Mouse (Mus musculus) embryonic facial prominence, embryonic 12.5 days (tissue): ENCODE results near the gene Pakap. TPM values are rescaled to one million over a fixed set of nuclear protein-coding genes. Genes with fewer than 3 reads are reported as not detected.

Experiments
- ATAC-seq: fragments of 200-750 bp; cut with Nextera tagmentation; 2 replicates; pipeline ENCODE4 v1.8.0; 2017; ENCODE audit not compliant: insufficient number of reproducible peaks, insufficient read depth, low FRiP score, low TSS enrichment
- H3K27ac ChIP-seq: fragments of 300-500 bp; sonication (generic); 2 replicates; pipeline ENCODE4 v1.5.1; 2016; ENCODE audit warnings: mild to moderate bottlenecking
- H3K27me3 ChIP-seq: fragments of 300-500 bp; sonication (generic); 2 replicates; pipeline ENCODE4 v1.6.1; 2016; ENCODE audit warnings: mild to moderate bottlenecking, moderate library complexity
- H3K36me3 ChIP-seq: fragments of 300-500 bp; sonication (generic); 2 replicates; pipeline ENCODE4 v1.6.1; 2016; ENCODE audit warnings: mild to moderate bottlenecking
- H3K4me1 ChIP-seq: fragments of 300-500 bp; sonication (generic); 2 replicates; pipeline ENCODE4 v1.6.1; 2016
- H3K4me2 ChIP-seq: fragments of 300-500 bp; sonication (generic); replicated peaks from 2 replicates; pipeline ENCODE4 v1.6.1; 2016; ENCODE audit warnings: mild to moderate bottlenecking, moderate library complexity
- H3K4me3 ChIP-seq: fragments of 300-500 bp; sonication (generic); 2 replicates; pipeline ENCODE4 v1.5.1; 2016; ENCODE audit warnings: mild to moderate bottlenecking
- H3K9ac ChIP-seq: fragments of 300-500 bp; sonication (generic); 2 replicates; pipeline ENCODE4 v1.6.1; 2016; ENCODE audit warnings: mild to moderate bottlenecking, moderate library complexity
- H3K9me3 ChIP-seq: fragments of 300-500 bp; sonication (generic); 2 replicates; pipeline ENCODE4 v1.6.1; 2016; ENCODE audit warnings: mild to moderate bottlenecking, moderate library complexity
- WGBS: fragments of 180-500 bp; shearing (Covaris S2); methylation state at CpG from one replicate; pipeline ENCODE4 v1.1.7; 2016; 5-methylcytosine and 5-hydroxymethylcytosine counted together
- polyA plus RNA-seq: library from polyadenylated mRNA; unstranded; fragments of >200 nt; fragmentation: Nextera tagmentation; extraction: Ambion mirVana; gene quantifications from 2 replicates; pipeline ENCODE4 v1.2.1, GENCODE M21; 2016

Gene Pakap
- polyA plus RNA-seq, 1 experiment from 2014 or later: 42.5 TPM

DNA sequence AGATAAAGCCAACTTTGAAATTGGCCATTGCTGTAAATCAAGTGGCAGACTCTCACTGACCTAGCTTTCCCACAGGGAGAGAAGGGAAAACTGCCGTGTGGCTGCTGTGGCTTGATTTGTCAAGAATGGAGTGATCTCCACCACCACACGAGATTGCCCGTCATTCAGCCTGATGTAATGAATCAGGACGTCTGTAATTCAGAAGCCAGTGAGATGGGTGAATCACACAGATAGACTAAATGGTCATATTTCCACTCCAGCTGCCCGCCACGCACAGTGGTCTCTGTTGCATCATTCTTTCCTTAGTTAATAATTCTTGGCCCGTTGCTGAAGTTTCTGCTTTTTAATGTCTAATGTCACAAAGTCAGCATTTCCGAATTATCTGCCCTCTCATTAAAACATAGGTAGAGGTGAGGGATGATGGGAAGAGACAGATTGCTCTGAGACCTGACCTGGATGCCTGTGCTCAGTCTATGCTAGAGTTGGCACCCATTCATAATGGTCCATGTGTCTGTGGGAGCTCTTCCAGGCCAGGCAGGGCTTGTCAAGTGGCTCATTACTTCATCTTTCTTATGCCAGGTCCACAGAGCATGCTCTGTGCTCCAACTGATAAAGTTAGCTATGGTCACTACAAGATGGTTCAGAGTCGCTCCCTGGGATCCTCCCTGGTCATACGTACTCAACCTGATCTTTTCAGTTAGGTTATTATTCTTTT lies 34.1 kb downstream of the Pakap start:
- Histone ChIP-seq H3K9me3 (no peaks in the 10 kb centered on the region), H3K36me3 (no peaks in the 10 kb centered on the region), H3K27me3 (no peaks in the 10 kb centered on the region), H3K4me2 (no peak overlapping the region), H3K4me1 (peaks cover 8% of the 10 kb centered on the region; the same call in 1 of the 2 replicates), H3K4me3 (no peak overlapping the region), H3K9ac (no peak overlapping the region), H3K27ac (no peak overlapping the region)
- ATAC-seq: no peak
- WGBS: 79% methylated on average over 10 of the region's 10 CpGs

DNA sequence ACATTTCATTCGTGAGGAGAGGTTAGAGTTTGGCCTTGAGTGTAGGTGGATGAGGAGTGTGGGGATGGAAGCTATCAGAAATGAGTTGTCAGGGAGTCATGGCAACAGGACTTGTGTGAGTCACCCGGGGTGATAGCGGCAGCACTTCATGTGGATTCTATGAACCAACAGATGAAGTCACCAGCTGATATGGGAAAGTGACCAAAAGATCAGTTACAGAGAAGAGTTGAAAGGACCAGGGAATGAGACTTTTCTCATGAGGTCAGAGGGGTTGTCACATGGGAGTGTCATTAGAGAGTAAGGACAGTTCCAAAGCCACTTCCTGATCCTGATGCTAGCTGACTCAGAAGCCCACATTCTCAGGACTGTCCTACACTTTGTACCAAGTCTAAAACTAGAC lies 38.3 kb downstream of the Pakap start:
- no peak overlapping the region for H3K4me3 ChIP-seq
- no peak overlapping the region for H3K27ac ChIP-seq
- no peak overlapping the region for H3K9ac ChIP-seq
- ATAC-seq: no peak
- 82% methylated on average over 3 of the region's 3 CpGs for WGBS
- H3K4me2 ChIP-seq: no peak overlapping the region
- no peaks in the 10 kb centered on the region for H3K9me3 ChIP-seq
- no peaks in the 10 kb centered on the region for H3K27me3 ChIP-seq
- no peaks in the 10 kb centered on the region for H3K36me3 ChIP-seq
- peaks cover 33% of the 10 kb centered on the region for H3K4me1 ChIP-seq

DNA sequence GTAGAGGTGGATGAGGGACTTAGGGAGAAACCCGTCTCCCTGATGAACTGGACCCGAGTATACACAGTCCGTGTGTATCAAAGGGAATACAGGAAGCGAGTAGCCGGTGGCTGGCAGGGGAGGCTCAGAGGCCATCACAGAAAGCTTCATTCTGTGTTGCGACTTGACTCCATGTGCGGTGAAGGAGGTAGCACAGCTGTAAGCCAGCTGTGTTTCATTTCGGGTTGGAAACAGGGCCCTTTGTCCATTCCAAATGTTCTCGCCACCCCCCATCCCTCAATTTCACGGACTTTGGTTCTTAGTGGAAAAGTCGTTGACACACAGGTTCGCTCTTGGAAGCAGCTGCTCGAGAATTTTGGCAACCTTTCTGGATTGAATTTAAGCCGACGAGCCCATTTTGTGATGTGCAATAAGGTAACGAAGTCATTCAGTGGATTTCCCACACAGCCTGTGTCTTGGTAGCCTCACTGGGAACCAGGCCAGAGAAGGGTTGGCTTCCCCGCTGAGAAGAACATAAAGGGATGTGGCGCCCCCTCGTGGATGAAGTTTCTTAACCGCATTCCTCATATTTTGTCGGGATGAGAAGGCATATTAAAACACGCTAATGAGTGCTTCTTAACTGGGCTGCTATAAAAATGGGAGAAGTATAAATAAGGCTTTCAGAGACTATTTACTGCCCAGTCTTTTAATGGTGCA lies 39.4 kb downstream of the Pakap start:
- 11% methylated on average over 22 of the region's 22 CpGs for WGBS
- peak; percentile 59; the same call in 1 of the 2 replicates for ATAC-seq
- Histone ChIP-seq H3K4me1 (peaks cover 40% of the 10 kb centered on the region), H3K4me3 (0 out of 2 replicates have a peak overlapping the region, but pooled peaks have one; percentile 6), H3K36me3 (no peaks in the 10 kb centered on the region), H3K27me3 (no peaks in the 10 kb centered on the region), H3K27ac (peak overlapping the region; percentile 24; the same call in 1 of the 2 replicates), H3K9ac (no peak overlapping the region), H3K4me2 (peak overlapping the region; percentile 30), H3K9me3 (no peaks in the 10 kb centered on the region)

DNA sequence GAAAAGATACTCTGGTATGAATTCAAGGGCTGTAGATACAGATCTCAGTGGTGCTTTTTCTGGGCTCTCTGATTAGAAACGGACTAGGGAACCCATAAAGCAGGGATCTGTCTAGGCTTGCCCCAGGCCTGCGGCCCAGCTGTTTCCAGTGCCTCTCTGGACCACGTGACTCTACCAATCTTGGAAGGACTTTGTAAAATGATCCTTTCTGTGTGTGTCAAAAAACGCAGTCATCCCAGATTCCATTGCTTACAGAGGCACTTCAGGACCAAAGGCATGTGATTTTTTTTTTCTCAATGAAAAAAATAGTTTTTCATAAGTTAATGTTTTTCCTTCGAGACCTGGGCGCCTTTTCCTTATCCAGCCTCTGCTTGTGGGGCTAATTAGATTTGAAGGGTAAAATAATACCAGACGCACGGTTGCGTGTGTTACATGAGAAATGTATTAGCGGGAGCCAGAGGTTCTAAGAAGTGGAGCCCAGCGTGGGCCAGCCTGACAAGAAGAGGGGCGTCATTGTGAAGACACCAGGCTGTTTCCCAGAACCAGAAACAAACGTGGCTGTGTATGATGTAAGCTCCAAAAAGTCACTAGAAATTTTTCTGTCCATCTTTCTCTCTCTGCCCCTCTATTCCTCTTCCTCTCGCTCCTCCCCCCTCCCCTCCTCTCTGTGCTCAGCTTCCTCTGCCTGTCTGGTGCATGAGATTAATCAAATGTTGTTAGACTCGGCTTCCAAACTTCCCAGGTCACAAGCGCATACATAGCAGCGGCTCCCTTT lies 43.5 kb downstream of the Pakap start:
- 10% methylated on average over 17 of the region's 17 CpGs for WGBS
- H3K27me3 ChIP-seq: no peaks in the 10 kb centered on the region
- H3K9me3 ChIP-seq: no peaks in the 10 kb centered on the region
- H3K4me1 ChIP-seq: peaks cover 44% of the 10 kb centered on the region
- 0 out of 2 replicates have a peak overlapping the region, but pooled peaks have one; percentile 9 for H3K4me3 ChIP-seq
- peak overlapping the region; percentile 40 for H3K4me2 ChIP-seq
- no peak overlapping the region for H3K9ac ChIP-seq
- peak overlapping the region; percentile 88 for H3K27ac ChIP-seq
- ATAC-seq: peak; percentile 85
- H3K36me3 ChIP-seq: no peaks in the 10 kb centered on the region

DNA sequence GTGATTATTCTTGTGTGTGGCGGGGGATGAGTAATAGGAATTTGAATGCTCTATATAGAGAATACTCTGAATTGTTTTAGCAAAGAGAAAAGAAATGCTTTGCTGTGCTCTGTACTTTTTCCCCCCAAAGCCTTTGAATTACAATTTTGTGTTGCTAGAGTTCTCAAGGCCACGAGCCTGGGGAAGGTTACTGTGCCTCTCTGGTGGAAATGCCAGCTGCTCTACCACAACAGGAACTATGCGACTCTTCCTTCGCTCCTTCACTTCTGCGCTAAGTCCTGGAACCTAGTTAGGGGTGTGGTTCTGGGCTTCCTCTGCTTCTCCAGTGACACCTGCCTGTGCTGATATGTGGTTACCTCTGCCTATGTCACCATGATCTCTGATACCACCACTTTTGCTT lies 44.7 kb downstream of the Pakap start:
- Histone ChIP-seq H3K36me3 (no peaks in the 10 kb centered on the region), H3K4me3 (no peak overlapping the region), H3K27ac (peak overlapping the region; percentile 88), H3K9ac (no peak overlapping the region), H3K4me1 (peaks cover 46% of the 10 kb centered on the region), H3K4me2 (0 out of 2 replicates have a peak overlapping the region, but pooled peaks have one; percentile 40), H3K27me3 (no peaks in the 10 kb centered on the region), H3K9me3 (no peaks in the 10 kb centered on the region)
- whole genome bisulfite sequencing: 87% methylated on average over 5 of the region's 5 CpGs
- no peak for ATAC-seq

DNA sequence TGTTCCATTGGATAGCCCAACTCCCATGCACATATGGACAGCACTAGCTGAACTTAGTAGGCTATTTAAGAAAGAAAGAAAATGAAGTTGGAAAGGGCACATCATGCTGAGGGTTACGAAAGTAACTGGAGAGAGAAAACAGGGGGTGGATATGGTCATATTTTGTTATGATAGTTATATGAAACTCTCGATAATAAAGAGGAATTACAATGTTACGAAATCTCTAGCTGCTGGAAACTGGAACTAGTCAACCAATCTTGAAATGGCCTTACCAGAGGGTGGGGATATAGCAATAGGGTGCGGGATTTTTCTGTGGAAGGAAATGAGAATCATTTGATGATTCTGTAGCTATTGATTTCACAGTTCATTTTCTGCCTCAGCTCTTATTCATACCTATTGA lies 46.7 kb downstream of the Pakap start:
- 91% methylated on average over 4 of the region's 4 CpGs for WGBS

DNA sequence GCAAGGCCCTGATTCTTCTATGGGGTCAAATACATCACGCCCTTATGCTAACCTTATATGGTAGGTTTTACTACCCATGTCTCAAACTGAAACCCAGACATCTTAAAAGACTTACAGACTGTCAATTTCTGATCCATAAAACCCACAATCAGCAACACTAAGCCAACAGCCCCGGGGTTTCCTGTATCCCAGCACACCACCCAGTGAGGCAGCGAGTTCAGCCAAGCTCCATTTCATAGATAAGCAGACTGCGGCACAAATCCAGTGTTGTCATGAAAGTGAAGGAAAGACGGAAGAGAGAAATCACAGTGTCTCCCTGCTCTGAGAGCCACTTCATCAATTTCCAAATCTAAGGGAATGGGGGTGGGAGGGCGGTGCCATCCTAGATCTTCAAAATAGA lies 50.8 kb downstream of the Pakap start:
- no peak overlapping the region for H3K9ac ChIP-seq
- no peak overlapping the region for H3K4me3 ChIP-seq
- 0 out of 2 replicates have a peak overlapping the region, but pooled peaks have one; percentile 48 for H3K27ac ChIP-seq
- no peaks in the 10 kb centered on the region for H3K9me3 ChIP-seq
- WGBS: 62% methylated on average over 6 of the region's 6 CpGs
- no peak for ATAC-seq
- H3K36me3 ChIP-seq: no peaks in the 10 kb centered on the region
- H3K4me1 ChIP-seq: peaks cover 20% of the 10 kb centered on the region; the same call in 1 of the 2 replicates
- H3K27me3 ChIP-seq: no peaks in the 10 kb centered on the region
- no peak overlapping the region for H3K4me2 ChIP-seq

More for the DNA sequence above, 46.7 kb downstream of the Pakap start:
- Histone ChIP-seq H3K9ac (no peak overlapping the region), H3K4me1 (peaks cover 49% of the 10 kb centered on the region), H3K4me3 (no peak overlapping the region), H3K27me3 (no peaks in the 10 kb centered on the region), H3K27ac (no peak overlapping the region), H3K9me3 (no peaks in the 10 kb centered on the region), H3K4me2 (no peak overlapping the region), H3K36me3 (no peaks in the 10 kb centered on the region)
- no peak for ATAC-seq

DNA sequence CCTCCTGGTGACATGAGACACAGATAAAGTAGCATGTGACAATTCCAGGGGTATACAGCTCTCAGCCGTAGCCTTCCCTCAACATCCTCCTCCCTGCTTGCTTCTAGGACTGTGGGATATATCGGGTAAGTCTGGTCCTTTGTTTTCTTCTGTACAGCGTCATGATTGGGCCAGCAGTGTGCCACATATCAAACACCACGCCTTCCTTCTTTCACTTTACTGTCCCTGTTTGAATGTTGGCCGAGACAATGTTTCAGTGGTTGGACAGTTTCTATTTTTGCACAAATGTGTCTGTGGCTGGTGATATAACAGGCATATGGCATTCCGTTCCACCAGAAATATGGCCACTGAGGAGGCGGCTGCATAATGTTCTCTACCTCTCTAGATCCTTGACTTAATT lies 54.8 kb downstream of the Pakap start:
- H3K4me3 ChIP-seq: no peak overlapping the region
- H3K4me1 ChIP-seq: peaks cover 12% of the 10 kb centered on the region; the same call in 1 of the 2 replicates
- no peaks in the 10 kb centered on the region for H3K9me3 ChIP-seq
- no peak overlapping the region for H3K9ac ChIP-seq
- ATAC-seq: no peak
- no peak overlapping the region for H3K27ac ChIP-seq
- H3K36me3 ChIP-seq: no peaks in the 10 kb centered on the region
- H3K27me3 ChIP-seq: no peaks in the 10 kb centered on the region
- H3K4me2 ChIP-seq: no peak overlapping the region
- 84% methylated on average over 7 of the region's 7 CpGs for WGBS

DNA sequence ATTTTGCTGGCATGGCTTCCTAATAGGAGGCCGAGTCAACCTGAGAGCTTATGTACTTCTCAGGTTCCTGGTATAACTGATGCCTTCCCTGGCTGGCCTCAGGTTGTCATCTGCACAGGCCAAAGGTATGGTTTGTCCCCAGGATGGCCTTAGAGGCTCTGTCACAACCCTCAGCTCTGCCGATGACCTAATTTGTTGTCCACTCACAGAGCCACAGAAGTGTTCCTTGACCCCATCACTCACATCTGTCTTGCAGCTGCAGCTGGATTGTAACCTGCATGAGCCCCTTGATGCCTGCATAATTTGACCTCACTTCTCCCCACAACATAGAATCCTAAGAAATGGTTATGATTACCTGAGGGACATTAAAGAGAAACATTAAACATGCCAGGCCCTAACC lies 56.8 kb downstream of the Pakap start:
- Histone ChIP-seq H3K27ac (no peak overlapping the region), H3K27me3 (no peaks in the 10 kb centered on the region), H3K36me3 (no peaks in the 10 kb centered on the region), H3K4me2 (no peak overlapping the region), H3K9me3 (no peaks in the 10 kb centered on the region), H3K4me3 (no peak overlapping the region), H3K4me1 (no peaks in the 10 kb centered on the region), H3K9ac (no peak overlapping the region)
- WGBS: 75% methylated on average over 2 of the region's 2 CpGs
- no peak for ATAC-seq

DNA sequence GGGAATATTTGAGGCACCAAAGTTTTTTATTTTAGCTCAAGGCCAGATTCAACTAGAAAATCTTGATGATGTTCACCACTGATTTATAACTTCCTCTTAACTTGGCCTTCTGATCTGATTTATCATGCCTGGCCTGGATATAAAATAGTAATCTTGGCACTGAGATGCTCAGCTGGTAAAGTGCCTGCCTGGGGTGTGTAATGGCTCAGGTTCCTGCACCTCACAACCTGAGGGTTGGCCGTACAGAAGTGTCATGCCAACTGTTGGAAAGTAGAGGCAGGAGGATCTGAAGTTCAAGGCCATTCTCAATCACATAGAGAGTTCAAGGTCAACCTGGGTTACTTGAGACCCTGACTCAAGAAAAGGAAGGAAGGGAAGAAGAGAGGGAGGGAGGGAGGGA lies 57.3 kb downstream of the Pakap start:
- Histone ChIP-seq H3K9me3 (no peaks in the 10 kb centered on the region), H3K4me1 (0 out of 2 replicates have a peak, but pooled peaks cover 1% of the 10 kb centered on the region), H3K27me3 (no peaks in the 10 kb centered on the region), H3K36me3 (no peaks in the 10 kb centered on the region), H3K27ac (no peak overlapping the region), H3K4me2 (no peak overlapping the region), H3K4me3 (no peak overlapping the region), H3K9ac (no peak overlapping the region)
- 71% methylated on average over 1 of the region's 1 CpGs for WGBS
- ATAC-seq: no peak

DNA sequence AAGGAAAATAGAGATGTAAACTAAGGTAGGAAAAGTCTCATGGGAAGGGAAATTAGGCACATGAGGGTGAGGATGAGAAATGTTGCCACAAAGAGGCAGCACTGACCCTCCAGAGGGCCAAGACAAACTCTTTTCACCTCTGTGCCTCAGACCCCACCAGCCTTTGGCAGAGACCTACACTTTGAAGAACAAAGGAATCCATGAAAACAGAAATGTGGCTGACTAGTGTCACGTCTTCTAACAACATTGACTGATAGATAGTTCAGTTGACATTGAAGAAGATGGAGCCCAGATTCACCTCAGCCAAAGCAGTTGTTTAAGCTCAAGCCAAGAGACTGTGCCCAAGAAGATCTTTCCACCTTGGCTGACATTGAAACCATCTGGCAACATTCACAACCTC lies 57.8 kb downstream of the Pakap start:
- H3K4me2 ChIP-seq: no peak overlapping the region
- ATAC-seq: no peak
- no peak overlapping the region for H3K9ac ChIP-seq
- no peaks in the 10 kb centered on the region for H3K9me3 ChIP-seq
- WGBS: 67% methylated on average over 1 of the region's 1 CpGs
- 0 out of 2 replicates have a peak, but pooled peaks cover 3% of the 10 kb centered on the region for H3K4me1 ChIP-seq
- no peak overlapping the region for H3K4me3 ChIP-seq
- no peak overlapping the region for H3K27ac ChIP-seq
- no peaks in the 10 kb centered on the region for H3K36me3 ChIP-seq
- H3K27me3 ChIP-seq: no peaks in the 10 kb centered on the region
